Mouse (Mus musculus): ENCODE measurements around the gene Ctxn2.

- TF ChIP-seq CTCF (IDR thresholded peaks at IDR 0.05; ENCODE audit: low read depth) = no peak
- no peak for TF ChIP-seq EP300 (IDR thresholded peaks at IDR 0.05; ENCODE audit: low read depth)
Observed at GRCm38 (mm10) chr2:125134113-125134512, 2.4 kb upstream of the Ctxn2 start.
